Mouse (Mus musculus): ENCODE data around the gene Tfeb.

Tfeb gene

GRCm38 (mm10) chr17:47833628-47834481 lies 97.0 kb downstream of the Tfeb start:
- DNase-seq (ENCODE audit: low read depth): peak; percentile 9

DNA sequence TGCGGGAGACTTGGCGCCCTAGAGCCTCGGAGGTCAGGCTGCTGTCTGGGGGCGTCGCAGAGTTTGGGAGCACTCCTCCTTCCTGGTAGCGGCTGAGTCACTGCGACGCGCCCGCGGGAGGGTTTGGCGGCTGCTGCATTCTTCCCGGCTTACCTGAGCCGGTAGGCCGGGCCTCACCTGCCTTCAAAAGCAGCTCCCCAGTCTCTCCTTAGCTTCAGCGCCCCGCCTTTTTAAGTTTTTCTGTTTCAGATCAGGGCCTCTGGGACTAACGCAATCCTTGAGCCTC lies 97.6 kb downstream of the Tfeb start, which contains the start of gene Mdfi:
Gene Mdfi, minus strand, starts transcription at position 210 of the 286 bp plus-strand sequence.
- no peak for DNase-seq (ENCODE audit: low read depth)

GRCm38 (mm10) chr17:47837808-47838207 lies 101.0 kb downstream of the Tfeb start:
- no peak for DNase-seq (ENCODE audit: low read depth)

GRCm38 (mm10) chr17:47841521-47841920 lies 104.7 kb downstream of the Tfeb start:
- DNase-seq (ENCODE audit: low read depth): no peak

Measured in naive thymus-derived CD4-positive, alpha-beta T cell, adult 2 months (primary cell).